Mouse (Mus musculus) gastrocnemius, postnatal 14 days (tissue): ENCODE data around the gene 4930539E08Rik. TPM values are rescaled to one million over a fixed set of nuclear protein-coding genes. Genes with fewer than 3 reads are reported as not detected.
A peak's percentile ranks its signal among the peaks of the same experiment; 100 is the strongest.

Experiments
- DNase-seq: peaks from one replicate; pipeline ENCODE4 v3.0.0; 2021; ENCODE audit warnings: mixed read lengths
- intact Hi-C: fragments of 180-260 bp; cut with DNase I; formaldehyde crosslinking; loops from one replicate; pipeline ENCODE4 v1.15.1; 2025; ENCODE audit warnings: low total_unique reads
- total RNA-seq, 2 experiments: library from RNA; stranded (reverse); gene quantifications; 2 replicates each; pipeline ENCODE4 v1.2.3; 2021

4930539E08Rik gene
- total RNA-seq, 2 experiments from 2014 or later = 0.04 TPM; not detected in 1

DNA sequence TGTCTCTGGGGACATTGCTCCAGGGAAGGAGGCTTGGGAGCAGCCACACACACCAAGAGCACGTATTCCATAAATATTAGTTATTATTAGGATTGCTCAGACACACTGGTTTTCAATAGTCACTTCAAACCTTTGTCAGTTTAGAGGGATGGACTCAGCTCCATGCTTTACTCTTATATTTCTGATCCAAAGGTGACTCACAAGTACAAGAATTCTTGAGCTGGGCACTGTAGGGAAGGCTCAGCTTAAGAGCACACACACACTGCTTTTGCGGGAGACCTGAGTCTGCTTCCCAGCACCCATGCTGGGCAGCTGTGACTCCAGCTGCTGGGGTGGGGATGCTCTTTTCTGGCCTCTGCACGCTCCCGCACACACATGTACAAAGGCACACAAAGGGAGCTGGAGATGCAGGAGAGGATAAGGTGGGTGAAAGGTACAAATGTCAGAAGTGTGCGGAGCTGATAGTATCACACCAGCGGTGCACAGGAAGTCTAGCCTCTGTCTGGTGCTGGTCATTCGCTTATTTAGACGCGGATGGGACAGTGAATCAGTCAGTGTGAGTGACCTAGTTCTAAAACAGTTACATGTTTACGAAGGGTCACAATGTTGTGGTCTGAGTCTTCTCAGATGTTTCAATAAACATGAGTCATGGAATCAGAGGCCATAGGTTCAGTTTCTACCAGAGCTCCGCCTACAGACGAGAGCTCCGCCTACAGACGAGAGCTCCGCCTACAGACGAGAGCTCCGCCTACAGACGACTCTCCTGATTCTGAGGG lies 16.5 kb upstream of the 4930539E08Rik start:
- intact Hi-C loops = no loop called here
- no peak for DNase-seq

DNA sequence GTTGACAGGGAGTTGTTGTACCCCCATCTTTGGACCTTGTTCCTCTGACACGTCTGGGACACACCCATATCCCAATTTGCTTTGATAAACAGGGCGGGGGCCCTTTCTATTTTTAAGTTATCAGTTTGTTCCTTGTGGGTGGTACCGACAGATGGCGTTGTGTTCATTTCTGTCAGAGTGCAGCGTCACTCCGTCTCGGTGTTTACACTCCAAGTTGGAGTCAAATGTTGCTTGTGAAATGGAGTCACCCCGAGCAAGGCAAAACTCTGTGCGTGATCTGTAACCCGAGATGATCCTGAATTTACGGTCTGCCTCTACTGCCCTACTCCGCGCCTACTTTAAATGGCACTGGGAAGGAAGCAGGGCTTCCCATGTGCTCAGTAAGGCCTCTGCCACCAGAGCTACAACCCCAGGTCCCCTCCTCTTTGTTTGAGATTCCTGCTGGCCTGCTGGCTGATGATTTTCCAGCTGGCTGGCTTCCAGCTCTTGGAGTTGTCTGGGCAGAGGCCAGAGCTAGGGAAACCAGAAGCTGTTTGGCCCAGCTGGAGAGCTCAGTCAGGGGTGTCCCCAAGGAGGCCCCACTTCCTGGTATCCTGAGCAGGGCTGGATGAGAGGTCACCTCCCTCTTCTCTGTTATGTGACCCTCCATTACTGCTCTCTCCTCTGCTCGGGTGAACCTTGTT lies 15.4 kb upstream of the 4930539E08Rik start:
- peak; percentile 92 for DNase-seq
- intact Hi-C loops = no loop called here

DNA sequence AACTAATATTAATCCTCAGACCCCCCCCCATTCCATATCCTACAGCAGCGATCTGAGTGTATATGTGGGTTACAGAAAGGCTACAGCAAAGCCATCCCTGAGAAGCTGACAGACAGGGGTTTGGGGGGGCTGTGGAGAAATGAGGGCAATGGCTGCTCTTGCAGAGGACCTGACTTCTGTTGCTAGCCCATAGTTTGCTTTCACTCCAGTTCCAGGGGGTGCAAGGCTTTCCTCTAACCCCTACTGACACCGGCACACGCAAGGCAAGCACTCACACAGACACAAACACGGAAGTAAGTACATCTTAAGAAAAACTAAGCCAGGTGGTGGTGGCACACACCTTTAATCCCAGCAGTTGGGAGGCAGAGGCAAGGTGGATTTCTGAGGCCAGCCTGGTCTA lies 14.2 kb upstream of the 4930539E08Rik start:
- no peak for DNase-seq
- intact Hi-C loops = loop anchor here (5.0 kb wide), 1 partner anchor 167 kb away; no protein-coding TSS in a partner anchor

DNA sequence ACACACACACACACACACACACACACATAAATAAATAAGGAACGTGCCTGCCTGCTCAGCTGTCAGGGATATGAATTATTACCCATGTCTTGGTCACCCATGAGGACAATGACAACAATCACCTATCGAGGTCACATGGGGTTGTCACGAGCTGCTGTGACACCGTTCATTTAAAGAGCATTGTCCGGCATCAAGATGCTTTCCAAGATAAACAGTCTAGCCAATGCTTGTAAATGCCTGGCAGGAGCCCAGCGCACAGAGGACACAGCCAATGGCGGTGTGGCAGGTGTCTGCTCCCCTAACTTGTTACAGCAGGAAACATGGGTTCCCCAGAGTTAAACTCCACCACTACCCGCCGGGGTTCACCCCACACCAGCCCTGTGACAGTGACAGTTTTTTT lies 12.9 kb upstream of the 4930539E08Rik start:
- intact Hi-C loops = loop anchor here (5.0 kb wide), 1 partner anchor 166 kb away; no protein-coding TSS in a partner anchor
- DNase-seq = no peak

DNA sequence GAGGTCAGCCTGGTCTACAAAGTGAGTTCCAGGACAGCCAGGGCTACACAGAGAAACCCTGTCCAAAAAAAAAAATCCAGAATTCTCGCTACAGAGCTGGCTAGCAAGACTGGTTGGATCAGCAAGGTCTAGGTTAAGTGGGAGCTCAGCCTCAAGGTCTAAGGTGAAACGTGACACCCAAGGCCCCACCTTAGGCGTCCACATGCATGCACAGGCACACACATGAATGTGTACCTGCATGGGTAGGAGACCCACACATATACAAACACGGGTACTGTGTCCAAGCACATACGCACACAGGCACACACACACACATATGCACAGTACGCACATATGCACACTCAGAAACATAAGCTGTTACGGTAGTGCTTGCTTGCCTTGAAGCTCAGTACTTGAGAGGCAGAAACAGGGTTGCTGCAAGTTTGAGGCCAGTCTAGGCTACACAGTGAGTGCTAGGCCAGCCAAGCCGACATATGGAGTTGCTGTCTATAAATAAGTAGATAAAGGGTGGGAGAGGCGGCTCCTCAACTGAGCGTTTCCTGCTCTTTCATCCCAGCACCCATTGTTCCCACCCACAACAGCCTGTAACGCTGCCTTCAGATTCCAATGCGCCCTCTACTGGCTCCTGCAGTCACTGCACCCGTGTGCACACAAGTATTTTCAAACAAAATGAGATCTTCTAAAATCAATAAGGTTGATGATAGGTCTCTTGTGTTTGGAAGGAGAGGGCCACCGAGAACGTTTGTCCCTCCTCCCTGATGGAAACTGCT lies 11.9 kb upstream of the 4930539E08Rik start:
- intact Hi-C loops = loop anchor here (5.0 kb wide), 1 partner anchor 165 kb away; no protein-coding TSS in a partner anchor
- peak; percentile 39 for DNase-seq

DNA sequence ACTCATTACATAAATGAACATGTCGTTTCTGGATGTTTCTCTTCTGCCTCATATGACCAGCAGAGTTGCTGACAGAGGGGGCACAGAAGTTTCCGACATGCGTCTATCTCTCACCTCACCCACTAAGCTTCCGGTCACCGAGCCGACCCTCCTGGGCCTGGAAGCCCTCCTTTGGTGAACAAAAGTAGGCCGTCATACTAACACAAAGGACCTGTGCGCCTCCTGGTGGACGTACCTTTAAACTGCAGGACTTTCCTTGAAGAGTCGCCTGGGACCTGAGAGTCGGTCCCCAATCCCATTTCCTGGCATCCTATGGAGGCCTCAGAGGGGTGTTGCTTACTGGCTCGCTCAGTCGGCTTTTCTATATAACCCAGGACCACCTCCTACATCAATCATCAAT lies 11.3 kb upstream of the 4930539E08Rik start:
- intact Hi-C loops = loop anchor here (5.0 kb wide), 1 partner anchor 164 kb away; no protein-coding TSS in a partner anchor
- DNase-seq = peak; percentile 77

DNA sequence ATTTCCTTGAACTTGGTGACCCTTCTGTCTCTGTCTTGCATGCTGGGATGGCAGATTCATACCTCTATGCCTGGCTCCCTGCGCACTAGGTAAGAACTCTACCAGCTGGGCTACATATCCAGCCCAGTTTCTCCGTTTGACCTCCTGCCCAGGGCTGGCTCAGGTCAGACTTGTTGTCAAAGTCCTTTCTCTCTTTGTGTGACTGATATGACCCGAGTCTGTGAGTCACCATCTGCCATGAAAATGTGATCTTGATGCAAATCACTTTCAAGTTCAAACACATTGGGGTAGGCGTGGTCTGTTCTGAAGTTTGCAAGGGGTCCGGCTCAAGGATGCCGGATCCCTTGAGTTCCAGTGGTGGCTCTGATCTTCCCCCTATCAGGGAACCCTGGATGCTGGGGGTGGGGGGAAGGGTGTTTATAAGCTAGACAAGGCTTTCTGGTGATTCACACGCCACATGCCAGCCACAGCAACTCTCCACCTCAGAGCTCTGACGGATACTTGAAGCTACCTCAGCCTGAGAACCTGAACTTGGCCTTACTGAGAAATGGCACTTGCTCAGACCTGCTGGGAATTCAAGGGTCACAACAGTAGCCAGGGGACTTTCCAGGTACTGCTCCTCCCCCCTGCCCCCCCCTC lies 10.0 kb upstream of the 4930539E08Rik start:
- intact Hi-C loops = loop anchor here (5.0 kb wide), 2 partner anchors 38 to 163 kb away; no protein-coding TSS in a partner anchor
- no peak for DNase-seq

DNA sequence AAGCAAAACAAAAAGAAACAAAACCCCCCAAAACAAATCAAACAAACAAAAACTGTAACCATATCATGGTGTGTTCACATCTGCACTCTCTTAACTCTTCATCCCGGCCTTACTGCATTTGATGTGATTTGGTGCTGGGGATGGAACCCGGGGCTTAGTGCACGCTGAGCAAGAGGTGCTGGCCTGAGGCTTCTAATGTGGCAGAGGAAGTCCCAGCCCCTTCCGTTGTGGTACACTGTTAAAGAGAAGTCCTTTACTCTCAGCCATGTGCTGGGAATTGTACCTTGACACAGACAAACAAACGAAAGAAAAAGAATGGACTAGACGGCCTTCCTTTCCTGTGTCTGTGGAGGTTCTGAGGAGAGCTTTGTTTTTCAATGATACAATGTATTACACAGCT lies 7.0 kb upstream of the 4930539E08Rik start:
- no peak for DNase-seq
- intact Hi-C loops = loop anchor here (5.0 kb wide), 1 partner anchor 35 kb away; no protein-coding TSS in a partner anchor

DNA sequence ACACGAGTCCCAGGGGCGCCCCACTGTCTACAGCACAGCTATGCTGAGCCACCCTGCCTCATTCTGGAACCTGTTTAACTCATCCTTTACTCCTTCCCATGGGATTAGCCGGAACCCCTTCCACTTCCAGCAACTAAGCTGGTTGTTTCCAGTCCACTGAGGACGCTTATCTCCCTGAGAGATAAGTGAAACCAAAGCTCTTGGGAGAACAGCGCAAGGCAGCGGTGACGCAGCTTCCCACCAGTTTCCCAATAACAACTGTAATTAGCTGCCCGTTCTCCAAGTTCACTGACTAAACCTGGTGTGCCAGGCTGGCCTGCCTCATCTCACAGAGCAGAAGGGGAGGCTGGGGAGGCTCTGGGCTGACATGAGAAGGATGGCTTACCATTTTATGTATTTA lies 6.0 kb upstream of the 4930539E08Rik start:
- intact Hi-C loops = loop anchor here (5.0 kb wide), 1 partner anchor 34 kb away; no protein-coding TSS in a partner anchor

DNA sequence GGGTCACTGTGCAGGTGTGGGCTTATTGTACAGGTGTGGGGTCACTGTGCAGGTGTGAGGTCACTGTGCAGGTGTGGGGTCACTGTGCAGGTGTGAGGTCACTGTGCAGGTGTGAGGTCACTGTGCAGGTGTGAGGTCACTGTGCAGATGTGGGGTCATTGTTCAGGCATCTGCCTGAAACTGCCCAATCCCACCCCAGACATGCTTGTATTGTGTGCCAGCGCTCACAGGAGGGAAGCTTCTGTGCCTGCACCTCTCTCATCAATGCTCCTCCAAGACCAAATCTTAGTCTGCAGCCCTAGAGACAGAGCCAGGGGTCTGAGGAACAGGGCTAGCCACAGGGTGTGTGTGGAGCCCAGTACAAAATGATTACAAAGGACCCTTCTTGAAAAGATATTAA lies 1.4 kb upstream of the 4930539E08Rik start:
- intact Hi-C loops = no loop called here
- no peak for DNase-seq

More for the DNA sequence above, 6.0 kb upstream of the 4930539E08Rik start:
- no peak for DNase-seq

DNA sequence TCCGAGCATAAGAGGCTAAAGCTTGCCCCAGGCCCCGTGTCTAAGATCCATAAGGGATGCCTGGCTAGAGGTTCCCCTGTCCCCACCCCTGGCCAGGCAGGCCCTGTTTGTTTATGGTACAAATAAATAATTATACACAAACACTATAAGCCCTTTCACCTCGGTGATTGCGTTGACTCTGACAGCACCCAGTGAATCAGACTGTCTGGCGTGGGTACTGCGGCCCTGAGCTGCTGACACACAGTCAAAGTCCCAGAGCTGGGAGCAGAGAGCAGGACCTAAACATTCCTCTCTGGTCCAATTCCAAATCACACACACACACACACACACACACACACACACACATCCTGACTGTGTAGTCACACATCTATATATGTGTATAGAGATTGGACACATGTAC lies 1.2 kb downstream of the 4930539E08Rik start:
- intact Hi-C loops = no loop called here
- DNase-seq = no peak

DNA sequence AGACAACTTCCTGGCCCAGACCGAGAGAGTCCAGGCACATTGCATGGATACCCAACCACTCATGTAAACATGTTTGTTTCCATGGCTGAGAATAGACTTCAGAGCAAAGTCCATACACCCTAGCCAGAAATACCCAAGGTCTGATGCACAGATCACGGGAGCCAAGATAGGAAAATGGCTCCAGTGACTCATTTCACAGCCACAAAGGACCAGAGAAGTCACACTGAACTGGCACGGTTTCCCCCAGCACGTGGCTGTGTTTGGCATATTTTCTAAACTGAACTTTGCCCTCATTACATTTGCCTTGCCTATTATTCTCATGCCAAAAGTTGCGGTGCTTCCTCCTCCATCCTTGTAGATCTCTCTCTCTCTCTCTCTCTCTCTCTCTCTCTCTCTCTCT lies 1.9 kb downstream of the 4930539E08Rik start:
- no peak for DNase-seq

DNA sequence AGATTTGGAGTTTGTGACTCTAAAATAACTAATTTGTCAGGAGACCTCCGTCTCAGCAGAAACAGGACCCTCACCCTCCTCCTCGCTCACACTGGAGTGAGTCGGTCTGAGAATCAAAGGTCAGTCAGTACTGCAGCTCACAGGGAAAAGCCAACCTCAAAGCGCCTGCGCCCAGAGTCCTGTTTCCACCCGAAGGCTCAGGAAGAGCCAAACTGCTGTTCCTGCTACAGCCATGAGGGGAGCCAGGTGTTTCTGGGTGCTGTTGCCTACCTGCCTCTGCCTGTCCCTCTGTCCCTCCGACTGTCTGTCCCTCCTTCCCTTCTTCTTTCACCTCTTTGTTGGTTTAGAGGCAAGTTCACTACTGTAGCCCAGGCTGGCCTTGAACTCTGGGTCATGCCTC lies 5.0 kb downstream of the 4930539E08Rik start:
- intact Hi-C loops = no loop called here
- DNase-seq = no peak

More for the DNA sequence above, 1.9 kb downstream of the 4930539E08Rik start:
- intact Hi-C loops = no loop called here

DNA sequence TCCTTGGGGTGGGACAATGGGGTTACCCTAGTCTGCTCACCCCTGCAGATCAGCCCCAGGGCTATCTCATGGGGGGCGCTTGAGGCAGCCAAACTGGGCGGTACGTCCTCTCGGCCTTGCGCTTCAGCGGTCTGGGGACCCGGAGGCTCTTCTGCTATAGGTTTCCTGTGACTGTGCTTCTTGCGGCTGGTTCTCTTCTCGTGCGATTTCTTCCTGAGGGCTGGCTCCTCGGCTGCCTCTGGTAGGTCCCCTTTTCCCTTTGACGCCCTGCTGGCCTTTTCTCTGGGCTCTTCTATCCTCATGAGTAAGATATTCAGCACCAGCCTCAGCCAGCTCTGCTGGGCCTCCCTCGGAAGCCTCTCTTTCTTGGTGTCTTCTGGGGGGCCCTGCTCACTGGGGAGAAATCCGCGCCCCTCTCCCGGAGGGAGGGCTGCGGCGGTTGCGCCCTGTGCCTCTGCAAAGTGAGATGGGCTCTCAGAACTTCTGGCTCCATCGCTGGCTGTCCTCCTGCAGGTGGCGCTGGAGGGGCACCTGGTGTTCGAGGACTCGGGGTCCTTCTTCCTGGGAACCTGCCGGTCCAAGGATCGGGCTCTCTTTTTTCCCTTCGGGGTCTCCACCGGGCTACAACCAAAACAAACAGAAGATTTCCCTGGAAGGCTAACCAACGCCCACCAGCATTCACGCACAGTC lies 5.7 kb downstream of the 4930539E08Rik start:
- intact Hi-C loops = no loop called here
- DNase-seq = peak; percentile 57

DNA sequence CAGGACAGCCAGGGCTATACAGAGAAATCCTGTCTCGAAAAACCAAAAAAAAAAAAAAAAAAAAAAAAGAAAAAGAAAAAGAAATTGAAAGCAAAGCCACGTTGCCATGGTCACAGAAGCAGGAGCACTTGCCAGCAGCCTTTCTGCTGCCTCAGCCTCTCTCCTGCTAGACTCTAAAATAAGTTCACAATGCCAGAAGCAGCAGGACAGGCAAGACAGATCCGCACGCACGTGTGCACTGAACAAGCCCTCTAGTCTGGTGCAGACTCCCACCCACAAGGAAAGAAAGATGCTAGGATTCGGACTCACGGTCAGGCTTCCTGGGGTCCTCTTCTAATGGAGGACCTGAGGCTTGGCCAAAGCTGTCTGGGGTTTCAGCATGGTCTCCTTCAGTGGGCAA lies 7.2 kb downstream of the 4930539E08Rik start:
- DNase-seq = no peak

DNA sequence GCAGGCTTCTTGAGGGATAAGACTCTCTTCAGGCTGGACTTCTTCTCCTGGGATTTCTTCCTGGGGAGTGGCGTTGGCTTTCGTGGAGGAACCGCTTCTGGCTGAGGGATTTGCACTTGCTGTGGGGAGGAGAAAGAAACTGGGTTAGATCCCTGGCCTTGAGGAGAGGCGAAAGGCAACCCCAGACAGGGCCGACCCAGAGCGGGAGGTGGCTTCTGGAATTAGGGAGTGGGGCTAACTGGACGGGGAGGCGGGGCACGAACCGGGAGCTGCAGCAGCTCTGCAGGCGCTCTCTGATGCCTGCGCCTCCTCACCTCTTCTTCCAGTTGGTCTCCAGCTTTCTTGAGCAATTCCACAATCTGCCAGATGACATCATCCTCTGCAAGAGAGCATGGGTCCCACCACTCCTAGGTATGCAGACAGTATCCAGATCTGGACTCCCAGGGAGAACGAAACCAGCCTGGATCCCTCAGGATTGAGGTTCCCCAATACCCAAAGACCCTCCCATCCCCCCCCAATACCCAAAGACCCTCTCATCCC lies 9.7 kb downstream of the 4930539E08Rik start:
- no peak for DNase-seq
- intact Hi-C loops = no loop called here

More for the DNA sequence above, 7.2 kb downstream of the 4930539E08Rik start:
- intact Hi-C loops = no loop called here

DNA sequence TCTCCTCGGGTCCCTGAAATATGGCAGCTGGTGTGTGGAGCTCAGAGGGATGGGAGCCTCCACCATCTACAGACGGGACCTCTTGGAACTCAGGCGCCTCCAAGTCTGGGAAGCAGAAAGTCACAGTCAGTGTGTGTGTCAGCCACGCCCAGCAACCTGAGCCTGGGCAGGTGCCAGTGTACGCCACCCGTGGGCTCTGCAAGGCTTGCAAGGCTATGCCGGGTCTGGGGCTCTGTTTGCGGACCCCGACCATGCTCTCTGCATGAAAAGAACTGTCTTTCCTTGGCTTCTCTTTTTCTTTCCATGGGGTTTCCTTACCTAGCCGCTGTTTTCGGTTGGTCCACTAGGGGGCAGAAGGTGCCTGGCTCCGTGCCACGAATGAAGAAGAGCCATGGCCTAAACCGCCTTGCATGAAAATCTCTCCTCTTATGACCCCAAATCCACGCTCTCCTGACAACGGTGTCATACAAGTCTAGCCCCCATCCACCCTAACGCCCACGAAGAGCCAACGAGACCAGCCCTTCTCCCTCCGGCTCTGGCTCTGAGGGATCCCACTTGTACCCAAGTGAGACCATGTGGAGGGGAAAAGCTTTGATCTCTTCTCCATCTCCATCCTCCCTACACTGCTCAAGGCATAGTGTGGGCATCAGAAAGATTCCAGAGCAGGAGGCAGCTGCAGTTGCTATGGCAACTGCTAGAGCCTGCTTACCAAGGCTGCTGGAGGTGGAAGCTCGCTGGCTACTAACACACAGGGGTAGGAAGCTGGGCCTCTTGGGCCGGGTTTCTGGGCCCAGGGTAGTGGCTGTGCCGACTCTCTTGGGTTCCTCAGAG lies 10.4 kb downstream of the 4930539E08Rik start:
- intact Hi-C loops = no loop called here
- peak; percentile 69 for DNase-seq

DNA sequence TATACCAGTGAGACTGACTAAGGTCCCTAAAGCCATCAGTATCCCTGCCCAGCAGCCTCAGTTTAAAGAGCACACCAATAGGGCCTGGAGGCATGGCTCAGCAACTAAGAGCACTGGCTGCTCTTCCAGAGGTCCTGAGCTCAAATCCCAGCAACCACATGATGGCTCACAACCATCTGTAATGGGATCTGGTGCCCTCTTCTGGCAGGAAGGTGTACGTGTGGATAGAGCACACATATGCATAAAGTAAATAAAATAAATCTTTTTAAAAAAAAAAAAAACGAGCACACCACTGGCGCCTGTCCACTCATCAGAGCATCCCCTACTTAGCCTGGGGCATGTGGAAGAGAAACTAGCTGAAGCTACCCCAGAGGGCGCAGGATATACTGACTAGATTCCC lies 13.6 kb downstream of the 4930539E08Rik start:
- DNase-seq = no peak
- intact Hi-C loops = no loop called here
